Mouse (Mus musculus): ENCODE measurements at regions not wholly inside any gene's neighbourhood (a gene's known extent, or its start where the extent isn't known, plus 50 kb on each side); places are given as distances from the start of the nearest gene placed in this dataset.

DNA sequence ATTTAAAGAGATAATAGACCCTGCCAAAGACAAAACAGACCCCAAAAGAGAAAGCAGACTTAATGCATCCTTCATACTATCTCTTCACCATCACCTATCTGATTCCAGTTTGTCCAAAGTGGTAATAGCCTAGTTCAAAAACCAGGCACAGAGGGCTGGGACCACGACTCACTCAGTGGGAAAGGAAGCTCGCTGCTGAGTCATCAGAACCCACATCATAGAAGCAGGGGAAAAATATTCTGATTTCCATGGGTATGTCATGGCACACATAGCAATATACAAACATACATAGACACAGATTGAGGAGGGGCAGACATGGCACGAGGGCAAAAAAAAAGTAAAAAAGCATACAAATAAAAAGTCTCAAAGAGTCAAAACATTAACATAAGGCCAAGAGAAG is 53.7 kb upstream of the Ralgps2 start:
- no peak for DNase-seq (ENCODE audit: low spot score in 2 of 2)

DNA sequence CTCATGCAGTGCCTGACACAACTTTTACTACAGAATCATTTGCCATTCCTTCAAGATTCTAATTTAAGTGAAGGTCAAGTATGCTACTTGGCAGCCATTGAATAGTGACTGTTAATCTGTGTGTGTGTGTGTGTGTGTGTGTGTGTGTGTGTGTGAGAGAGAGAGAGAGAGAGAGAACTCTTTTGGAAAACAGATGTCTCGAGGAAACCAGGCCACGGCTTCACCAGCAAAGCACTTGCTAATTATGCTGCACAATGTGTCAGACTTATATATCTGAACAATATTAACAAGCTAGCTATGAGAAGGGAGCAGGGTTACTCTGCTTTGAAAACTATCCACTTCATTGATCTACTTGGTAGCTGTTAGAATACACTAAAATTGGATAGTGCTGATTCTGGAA is 53.1 kb upstream of the Ralgps2 start:
- no peak for DNase-seq (ENCODE audit: low spot score in 2 of 2)

DNA sequence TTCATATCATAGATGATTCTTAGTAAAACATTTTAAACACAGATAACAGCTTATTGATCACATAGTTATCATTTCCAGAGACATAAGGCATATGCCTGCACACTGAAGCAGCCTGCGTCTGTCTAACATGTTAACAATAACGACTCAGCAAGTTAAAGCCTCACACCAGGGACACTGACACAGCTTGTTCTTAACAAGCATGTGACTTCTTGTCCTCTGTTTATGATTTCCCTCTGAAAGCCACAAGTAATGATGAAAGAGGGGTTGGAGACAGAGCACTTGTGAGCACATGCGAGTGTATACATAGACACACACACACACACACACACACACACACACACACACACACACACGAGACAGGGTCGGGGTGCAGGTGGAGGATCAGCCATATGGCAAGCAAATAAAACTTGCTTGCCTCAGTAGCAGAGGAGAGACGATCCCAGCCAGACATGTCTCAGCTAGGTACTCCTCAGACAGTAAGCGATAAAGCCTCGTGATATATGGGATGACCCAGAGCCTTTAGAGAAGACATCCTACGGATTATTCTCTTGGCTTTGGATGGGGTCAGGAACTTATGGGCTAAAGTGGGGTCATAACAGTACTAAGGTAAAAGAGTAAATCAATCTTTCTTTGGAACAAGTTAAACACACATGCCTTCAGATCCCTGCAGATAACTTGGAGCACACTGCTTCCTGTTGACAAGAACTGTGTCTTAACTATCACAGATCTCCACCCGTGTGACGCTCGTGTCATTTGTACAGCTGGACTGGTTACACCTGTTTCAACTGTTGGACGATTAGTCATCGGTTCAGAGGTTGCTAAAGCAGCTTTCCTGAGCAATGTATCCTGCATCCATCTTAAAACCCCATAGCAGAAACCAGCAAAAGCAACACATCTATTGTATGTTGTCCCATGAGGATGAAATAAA is 51.4 kb upstream of the Ralgps2 start:
- no peak for DNase-seq (ENCODE audit: low spot score in 2 of 2)

GRCm38 (mm10) chr1:156990112-156990511 is 50.7 kb upstream of the Ralgps2 start:
- DNase-seq (ENCODE audit: low spot score in 2 of 2) = peak in 1 of 2 experiments; percentile 71

DNA sequence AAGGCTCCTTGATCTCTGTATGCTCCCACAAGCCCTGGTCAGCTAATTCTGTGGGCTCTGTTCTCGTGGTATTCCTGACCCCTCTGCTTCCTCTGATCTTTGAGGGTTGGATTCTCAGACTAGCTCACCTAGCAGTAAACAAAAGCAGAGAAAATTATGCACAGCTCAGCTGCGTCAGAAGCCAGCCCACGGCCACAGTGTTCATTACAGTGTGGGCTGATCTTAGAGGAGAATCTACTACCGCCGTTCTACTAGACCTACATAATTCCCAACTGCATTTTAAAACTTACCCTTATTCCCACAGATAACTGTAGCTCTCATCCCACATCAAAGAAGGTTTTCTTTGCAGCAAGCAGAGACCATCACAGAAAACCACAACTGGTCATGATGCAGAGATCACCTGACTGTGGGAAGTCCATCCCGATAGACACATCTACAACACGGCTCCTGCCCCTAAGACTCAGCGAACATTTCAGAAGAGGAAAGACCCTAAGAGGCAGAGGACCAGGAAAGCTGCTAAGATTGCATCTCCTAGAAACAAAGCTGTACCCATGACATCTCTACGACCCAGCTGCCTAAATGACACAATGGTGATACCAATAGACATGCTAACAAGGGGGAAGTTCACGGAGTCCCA is 49.8 kb upstream of the Ralgps2 start:
- no peak for DNase-seq (ENCODE audit: low spot score in 2 of 2)

Data from spleen, postnatal 10 days (tissue).